Mouse (Mus musculus) frontal cortex, adult (tissue): ENCODE measurements at regions not wholly inside any gene's neighbourhood (a gene's known extent, or its start where the extent isn't known, plus 50 kb on each side); places are given as distances from the start of the nearest gene placed in this dataset.
"Not testable (repeated sequence)": the region's sequence is repeated elsewhere in the genome, so short reads cannot be mapped to it uniquely, and the experiment has no call there.

Experiments used
- ATAC-seq: cut with Nextera tagmentation; 2 replicates; pipeline ENCODE4 v1.9.2; 2017; ENCODE audit warnings: mild to moderate bottlenecking, moderate library complexity, mixed read lengths; ENCODE audit not compliant: low TSS enrichment

DNA sequence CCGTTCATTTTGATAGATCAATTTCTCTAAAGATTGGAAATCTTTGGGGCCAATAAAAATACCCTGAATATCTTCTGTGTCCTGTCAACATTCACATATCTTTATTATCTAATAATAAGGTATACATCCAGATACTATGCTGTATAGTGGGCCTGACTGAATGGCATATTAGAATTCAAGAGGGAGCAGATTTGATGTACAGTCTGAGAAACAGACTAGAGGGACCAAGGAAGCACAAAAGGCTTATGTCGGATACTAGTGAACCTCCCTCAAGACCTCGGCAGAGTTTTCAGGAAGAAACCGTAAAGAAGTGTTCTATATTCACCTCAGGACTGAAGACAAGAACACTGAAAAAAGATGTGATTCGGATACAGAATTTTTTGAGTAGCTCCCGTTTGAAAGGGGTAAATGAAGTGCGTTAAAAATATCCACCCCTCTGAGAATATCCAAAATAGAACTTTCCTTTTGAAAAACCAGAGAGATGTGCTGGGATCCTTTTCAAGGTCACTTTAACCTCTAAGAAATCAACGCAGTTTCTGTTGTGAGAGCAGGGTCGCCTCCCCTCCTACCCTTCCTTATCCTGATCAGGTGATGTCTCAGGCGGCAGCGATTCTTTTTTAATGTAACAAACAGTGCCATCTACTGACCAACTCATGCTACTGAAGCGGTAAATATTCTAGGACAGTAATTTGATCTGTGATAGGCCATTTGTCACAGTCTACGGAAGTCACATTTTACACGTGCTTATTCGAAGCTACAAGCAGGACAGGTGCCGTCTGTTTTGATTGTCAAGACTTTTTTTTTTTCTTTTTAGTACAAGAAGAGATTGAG lies 485.1 kb upstream of the Hsf2 start:
- peak; percentile 95 for ATAC-seq

- no peak for ATAC-seq
These were observed 484.5 kb upstream of the Hsf2 start for GRCm38 (mm10) chr10:57001723-57002110.

GRCm38 (mm10) chr10:57037641-57038040 lies 448.5 kb upstream of the Hsf2 start:
- ATAC-seq: no peak

GRCm38 (mm10) chr10:57040201-57040600 lies 446.0 kb upstream of the Hsf2 start:
- no peak for ATAC-seq

- ATAC-seq: no peak
These were observed 440.2 kb upstream of the Hsf2 start for GRCm38 (mm10) chr10:57046021-57046420.

DNA sequence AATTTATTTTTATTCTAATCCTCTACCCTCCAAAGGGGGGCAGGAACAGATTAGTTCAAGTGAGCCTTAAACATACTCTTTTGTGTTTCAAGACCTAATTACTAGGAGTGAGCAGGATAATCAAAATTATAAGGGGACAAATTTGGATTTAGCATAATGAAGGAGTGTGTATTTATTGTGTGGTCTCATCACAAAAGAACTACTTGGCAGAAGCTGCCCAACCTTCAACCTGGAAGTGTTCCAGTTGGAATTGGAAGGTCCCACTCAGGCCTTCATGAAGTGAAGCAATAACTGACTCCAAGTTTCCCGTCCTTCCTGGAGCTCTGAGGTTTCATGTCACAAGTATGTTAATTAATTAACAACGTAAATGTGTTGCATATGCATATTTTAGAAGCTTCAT lies 439.3 kb upstream of the Hsf2 start:
- ATAC-seq: no peak

- no peak for ATAC-seq
These were observed 438.5 kb upstream of the Hsf2 start for GRCm38 (mm10) chr10:57047719-57048118.

- ATAC-seq: not testable (repeated sequence)
These were observed 432.8 kb upstream of the Hsf2 start for GRCm38 (mm10) chr10:57053375-57053774.

- no peak for ATAC-seq
These were observed 396.1 kb upstream of the Hsf2 start for GRCm38 (mm10) chr10:57090131-57090530.

DNA sequence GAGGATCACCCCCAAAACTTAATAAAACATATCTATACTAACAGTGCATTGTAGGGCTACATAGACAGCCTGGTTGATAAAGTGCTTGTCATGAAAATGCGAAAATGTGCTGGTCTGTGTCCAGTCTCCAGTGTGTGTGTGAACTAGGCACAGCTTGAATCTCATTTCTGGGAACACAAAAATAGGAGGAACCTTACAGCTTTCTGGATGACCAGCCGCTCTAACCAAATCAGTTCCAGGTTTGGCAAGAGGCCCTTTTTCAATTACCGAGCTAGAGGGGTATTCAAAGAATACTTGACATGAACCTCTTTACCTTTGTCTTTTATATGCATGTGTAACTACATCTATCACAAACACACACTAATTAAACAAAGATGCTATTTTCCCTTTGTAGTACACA lies 390.3 kb upstream of the Hsf2 start:
- ATAC-seq: no peak

GRCm38 (mm10) chr10:57113359-57113758 lies 372.8 kb upstream of the Hsf2 start:
- peak; percentile 73 for ATAC-seq

- no peak for ATAC-seq
These were observed 371.4 kb upstream of the Hsf2 start for GRCm38 (mm10) chr10:57114696-57115271.

GRCm38 (mm10) chr10:57121514-57121913 lies 364.7 kb upstream of the Hsf2 start:
- ATAC-seq: no peak

DNA sequence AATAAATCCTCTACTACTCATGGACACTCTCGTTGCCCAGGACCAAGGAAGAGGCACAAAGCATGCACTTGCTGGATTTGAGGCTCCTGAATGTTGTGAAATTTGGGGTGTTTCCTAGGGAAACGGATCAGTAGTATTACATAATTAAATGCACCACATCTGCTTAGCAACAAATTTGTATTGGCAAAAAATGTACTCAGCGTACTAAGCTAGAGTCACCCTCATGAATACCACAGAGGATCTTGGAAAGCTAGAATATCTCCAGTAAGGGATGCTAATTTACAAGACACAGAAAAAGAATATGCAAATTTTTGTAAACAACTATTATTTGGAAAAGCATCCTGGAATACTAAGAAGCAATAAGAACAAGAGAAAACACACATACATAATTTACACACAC lies 359.0 kb upstream of the Hsf2 start:
- peak; percentile 70 for ATAC-seq

- no peak for ATAC-seq
These were observed 329.8 kb upstream of the Hsf2 start for GRCm38 (mm10) chr10:57156426-57156825.

DNA sequence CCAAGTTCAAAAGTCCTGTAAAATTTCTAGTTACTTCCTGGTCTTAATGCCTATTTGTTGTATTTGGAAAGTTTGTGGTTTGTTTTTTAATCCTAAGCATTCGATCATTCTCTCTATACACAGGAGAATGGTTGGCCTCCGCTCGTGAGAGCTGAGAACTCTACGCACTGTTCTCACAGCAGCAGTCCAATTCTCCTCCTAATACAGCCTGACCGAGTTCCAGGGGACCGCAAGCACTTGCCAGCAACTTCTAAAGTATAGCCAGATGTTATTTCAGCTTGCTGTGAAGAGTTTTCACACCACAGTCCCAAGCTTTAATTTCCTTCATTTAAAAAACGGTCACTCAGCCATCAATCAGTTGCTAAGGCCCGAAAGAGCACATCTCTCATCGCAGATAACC lies 329.3 kb upstream of the Hsf2 start:
- no peak for ATAC-seq

DNA sequence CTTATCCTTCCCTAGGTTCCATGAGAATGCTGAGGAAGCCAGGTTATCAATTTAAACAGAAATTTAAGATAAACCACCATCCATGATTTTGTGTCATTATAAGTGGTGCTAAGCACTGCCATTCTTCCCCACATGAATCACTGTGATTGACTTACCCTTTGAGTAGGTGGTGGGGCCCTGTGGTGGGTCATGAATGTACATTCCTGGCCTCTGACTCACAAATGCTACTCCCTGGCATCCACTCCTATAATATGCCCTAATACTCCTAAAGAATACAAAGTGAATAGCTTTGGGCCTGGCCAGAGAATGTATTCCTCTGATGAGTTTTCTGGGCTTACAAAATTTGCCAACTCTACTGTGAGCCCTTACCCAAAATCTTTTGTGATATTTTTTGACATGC lies 325.6 kb upstream of the Hsf2 start:
- ATAC-seq: no peak

GRCm38 (mm10) chr10:57163359-57163758 lies 322.8 kb upstream of the Hsf2 start:
- no peak for ATAC-seq

GRCm38 (mm10) chr10:57183560-57183959 lies 302.6 kb upstream of the Hsf2 start:
- peak; percentile 74 for ATAC-seq

DNA sequence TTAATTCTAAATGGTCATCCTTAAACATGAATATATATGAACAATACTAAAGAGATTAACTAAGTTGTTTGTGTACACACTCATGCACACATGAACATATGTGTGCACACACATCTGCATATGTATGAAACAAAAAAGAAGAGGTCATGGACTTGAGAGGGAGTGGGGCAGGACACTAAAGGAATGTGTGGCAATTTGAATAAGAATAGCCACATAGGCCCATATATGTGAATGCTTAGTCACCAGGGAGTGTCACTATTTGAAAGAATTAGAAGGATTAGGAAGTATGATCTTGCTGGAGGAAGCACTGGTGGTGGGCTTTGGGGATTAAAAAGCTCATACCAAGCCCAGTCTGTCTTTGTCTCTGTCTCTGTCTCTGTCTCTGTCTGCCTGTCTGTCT lies 275.5 kb upstream of the Hsf2 start:
- ATAC-seq: no peak

GRCm38 (mm10) chr10:57231117-57231516 lies 255.1 kb upstream of the Hsf2 start:
- no peak for ATAC-seq

GRCm38 (mm10) chr10:57281220-57281619 lies 205.0 kb upstream of the Hsf2 start:
- no peak for ATAC-seq

GRCm38 (mm10) chr10:57282896-57283295 lies 203.3 kb upstream of the Hsf2 start:
- ATAC-seq: no peak

- ATAC-seq: no peak
These were observed 194.6 kb upstream of the Hsf2 start for GRCm38 (mm10) chr10:57291596-57291995.
